Mouse (Mus musculus): ENCODE data around the gene Cdt1. TPM values are rescaled to one million over a fixed set of nuclear protein-coding genes. Genes with fewer than 3 reads are reported as not detected.
"Not testable (repeated sequence)": the region's sequence is repeated elsewhere in the genome, so short reads cannot be mapped to it uniquely, and the experiment has no call there.

Cdt1 gene
- polyA plus RNA-seq, 1 experiment from 2014 or later = 11.5 TPM

GRCm38 (mm10) chr8:122569329-122569728, 1.5 kb downstream of the Cdt1 start:
- H3K27ac ChIP-seq (replicated peaks) = no peak overlapping the region
- ATAC-seq (ENCODE audit: low FRiP score, low read depth) = no peak
- no peaks in the 10 kb centered on the region for H3K9me3 ChIP-seq
- H3K4me1 ChIP-seq (replicated peaks) = peaks cover 38% of the 10 kb centered on the region
- H3K27me3 ChIP-seq = no peaks in the 10 kb centered on the region
- peak overlapping the region; percentile 93 for H3K4me3 ChIP-seq
- H3K9ac ChIP-seq = no peak overlapping the region
- 61% methylated on average over 9 of the region's 9 CpGs for WGBS
- peak overlapping the region; percentile 97 for H3K4me2 ChIP-seq
- 0 out of 2 replicates have a peak, but pooled peaks cover 3% of the 10 kb centered on the region for H3K36me3 ChIP-seq

- Histone ChIP-seq H3K4me2 (no peak overlapping the region), H3K4me1 (replicated peaks) (peaks cover 45% of the 10 kb centered on the region), H3K27ac (replicated peaks) (no peak overlapping the region), H3K4me3 (no peak overlapping the region), H3K27me3 (no peaks in the 10 kb centered on the region), H3K36me3 (0 out of 2 replicates have a peak, but pooled peaks cover 6% of the 10 kb centered on the region), H3K9ac (no peak overlapping the region), H3K9me3 (no peaks in the 10 kb centered on the region)
- ATAC-seq (ENCODE audit: low FRiP score, low read depth) = no peak
- WGBS = 95% methylated on average over 16 of the region's 16 CpGs
These were observed 2.2 kb downstream of the Cdt1 start for GRCm38 (mm10) chr8:122569996-122570395.

- 94% methylated on average over 11 of the region's 11 CpGs for WGBS
- 0 out of 2 replicates have a peak, but pooled peaks cover 6% of the 10 kb centered on the region for H3K36me3 ChIP-seq
- no peak overlapping the region for H3K4me3 ChIP-seq
These were observed 3.3 kb downstream of the Cdt1 start for GRCm38 (mm10) chr8:122571153-122571552.

GRCm38 (mm10) chr8:122571750-122572267, 4.0 kb downstream of the Cdt1 start:
- no peak overlapping the region for H3K4me2 ChIP-seq
- no peak overlapping the region for H3K27ac ChIP-seq (replicated peaks)
- no peaks in the 10 kb centered on the region for H3K27me3 ChIP-seq
- no peak for ATAC-seq (ENCODE audit: low FRiP score, low read depth)
- no peak overlapping the region for H3K9ac ChIP-seq
- no peaks in the 10 kb centered on the region for H3K9me3 ChIP-seq
- H3K36me3 ChIP-seq = 0 out of 2 replicates have a peak, but pooled peaks cover 6% of the 10 kb centered on the region
- no peak overlapping the region for H3K4me3 ChIP-seq
- peaks cover 51% of the 10 kb centered on the region for H3K4me1 ChIP-seq (replicated peaks)
- WGBS = 95% methylated on average over 17 of the region's 17 CpGs

More at GRCm38 (mm10) chr8:122571153-122571552, 3.3 kb downstream of the Cdt1 start:
- H3K4me2 ChIP-seq = no peak overlapping the region
- H3K9ac ChIP-seq = no peak overlapping the region
- H3K27me3 ChIP-seq = no peaks in the 10 kb centered on the region
- peaks cover 57% of the 10 kb centered on the region for H3K4me1 ChIP-seq (replicated peaks)
- H3K27ac ChIP-seq (replicated peaks) = no peak overlapping the region
- H3K9me3 ChIP-seq = no peaks in the 10 kb centered on the region
- no peak for ATAC-seq (ENCODE audit: low FRiP score, low read depth)

- 89% methylated on average over 3 of the region's 3 CpGs for WGBS
- no peak overlapping the region for H3K4me2 ChIP-seq
- no peaks in the 10 kb centered on the region for H3K27me3 ChIP-seq
- no peak overlapping the region for H3K27ac ChIP-seq (replicated peaks)
- no peaks in the 10 kb centered on the region for H3K9me3 ChIP-seq
- no peak overlapping the region for H3K9ac ChIP-seq
- no peak for ATAC-seq (ENCODE audit: low FRiP score, low read depth)
- H3K4me1 ChIP-seq (replicated peaks) = peaks cover 51% of the 10 kb centered on the region
- H3K36me3 ChIP-seq = 0 out of 2 replicates have a peak, but pooled peaks cover 6% of the 10 kb centered on the region
- H3K4me3 ChIP-seq = no peak overlapping the region
These were observed 4.9 kb downstream of the Cdt1 start for GRCm38 (mm10) chr8:122572751-122573150.

- not testable (repeated sequence) for ATAC-seq (ENCODE audit: low FRiP score, low read depth); H3K4me2 ChIP-seq; H3K36me3 ChIP-seq; H3K9ac ChIP-seq; H3K27ac ChIP-seq (replicated peaks); H3K4me3 ChIP-seq; H3K27me3 ChIP-seq; H3K9me3 ChIP-seq
- WGBS = 22% methylated on average over 4 of the region's 4 CpGs
- H3K4me1 ChIP-seq (replicated peaks) = peaks cover 50% of the 10 kb centered on the region
These were observed 5.4 kb downstream of the Cdt1 start for GRCm38 (mm10) chr8:122573176-122573575.

- Histone ChIP-seq H3K4me3 (no peak overlapping the region), H3K27ac (replicated peaks) (no peak overlapping the region), H3K27me3 (no peaks in the 10 kb centered on the region), H3K4me2 (no peak overlapping the region), H3K9me3 (no peaks in the 10 kb centered on the region), H3K9ac (no peak overlapping the region), H3K36me3 (0 out of 2 replicates have a peak, but pooled peaks cover 6% of the 10 kb centered on the region), H3K4me1 (replicated peaks) (peaks cover 46% of the 10 kb centered on the region)
- no peak for ATAC-seq (ENCODE audit: low FRiP score, low read depth)
- WGBS = 51% methylated on average over 9 of the region's 9 CpGs
These were observed 5.8 kb downstream of the Cdt1 start for GRCm38 (mm10) chr8:122573577-122573976.

- Histone ChIP-seq H3K4me1 (replicated peaks) (peaks cover 39% of the 10 kb centered on the region), H3K27ac (replicated peaks) (no peak overlapping the region), H3K9ac (no peak overlapping the region), H3K36me3 (0 out of 2 replicates have a peak, but pooled peaks cover 6% of the 10 kb centered on the region), H3K4me3 (no peak overlapping the region), H3K4me2 (peak overlapping the region; percentile 76; the same call in 1 of the 2 replicates), H3K27me3 (no peaks in the 10 kb centered on the region), H3K9me3 (no peaks in the 10 kb centered on the region)
- WGBS = 63% methylated on average over 3 of the region's 3 CpGs
- no peak for ATAC-seq (ENCODE audit: low FRiP score, low read depth)
These were observed 6.4 kb downstream of the Cdt1 start for GRCm38 (mm10) chr8:122574264-122574663.

- H3K27me3 ChIP-seq = no peaks in the 10 kb centered on the region
- no peak overlapping the region for H3K9ac ChIP-seq
- no peaks in the 10 kb centered on the region for H3K9me3 ChIP-seq
These were observed 6.9 kb downstream of the Cdt1 start for GRCm38 (mm10) chr8:122574667-122575251.

GRCm38 (mm10) chr8:122575286-122575685, 7.5 kb downstream of the Cdt1 start:
- Histone ChIP-seq H3K4me2 (peak overlapping the region; percentile 76), H3K9ac (no peak overlapping the region), H3K27me3 (no peaks in the 10 kb centered on the region), H3K36me3 (0 out of 2 replicates have a peak, but pooled peaks cover 6% of the 10 kb centered on the region), H3K9me3 (no peaks in the 10 kb centered on the region), H3K4me3 (peak overlapping the region; percentile 14; the same call in 1 of the 2 replicates), H3K27ac (replicated peaks) (no peak overlapping the region), H3K4me1 (replicated peaks) (peaks cover 36% of the 10 kb centered on the region)
- ATAC-seq (ENCODE audit: low FRiP score, low read depth) = no peak
- 76% methylated on average over 8 of the region's 8 CpGs for WGBS

More at GRCm38 (mm10) chr8:122574667-122575251, 6.9 kb downstream of the Cdt1 start:
- peak overlapping the region; percentile 76 for H3K4me2 ChIP-seq
- no peak overlapping the region for H3K27ac ChIP-seq (replicated peaks)
- 54% methylated on average over 10 of the region's 10 CpGs for WGBS
- H3K4me1 ChIP-seq (replicated peaks) = peaks cover 36% of the 10 kb centered on the region
- H3K4me3 ChIP-seq = 0 out of 2 replicates have a peak overlapping the region, but pooled peaks have one; percentile 14
- 0 out of 2 replicates have a peak, but pooled peaks cover 6% of the 10 kb centered on the region for H3K36me3 ChIP-seq
- no peak for ATAC-seq (ENCODE audit: low FRiP score, low read depth)

- ATAC-seq (ENCODE audit: low FRiP score, low read depth) = peak; percentile 46
These were observed 8.2 kb downstream of the Cdt1 start for GRCm38 (mm10) chr8:122575735-122576647.

More at GRCm38 (mm10) chr8:122575735-122576647, 8.2 kb downstream of the Cdt1 start:
- H3K9me3 ChIP-seq = no peaks in the 10 kb centered on the region
- peaks cover 36% of the 10 kb centered on the region for H3K4me1 ChIP-seq (replicated peaks)
- peak overlapping the region; percentile 60 for H3K4me3 ChIP-seq
- H3K9ac ChIP-seq = peak overlapping the region; percentile 70
- H3K36me3 ChIP-seq = 0 out of 2 replicates have a peak, but pooled peaks cover 6% of the 10 kb centered on the region
- 19% methylated on average over 21 of the region's 21 CpGs for WGBS
- H3K27me3 ChIP-seq = no peaks in the 10 kb centered on the region
- H3K4me2 ChIP-seq = peak overlapping the region; percentile 76
- H3K27ac ChIP-seq (replicated peaks) = peak overlapping the region; percentile 74
